Mouse (Mus musculus) hindbrain, postnatal 0 days (tissue): Measurements from ENCODE around the gene Irf7. TPM values are rescaled to one million over a fixed set of nuclear protein-coding genes. Genes with fewer than 3 reads are reported as not detected.
A peak's percentile ranks its signal among the peaks of the same experiment; 100 is the strongest.

ENCODE experiments used
- ATAC-seq: fragments of 200-750 bp; cut with Nextera tagmentation; 2 replicates; pipeline ENCODE4 v1.8.0; 2017; ENCODE audit warnings: mild to moderate bottlenecking, moderate TSS enrichment, moderate library complexity
- DNase-seq: peaks from one replicate; pipeline ENCODE4 v3.0.0-alpha.2; 2015; ENCODE audit warnings: low spot score
- H3K27ac ChIP-seq: fragments of 300-500 bp; sonication (generic); 2 replicates; pipeline ENCODE4 v1.5.1; 2014; ENCODE audit warnings: mild to moderate bottlenecking
- H3K27me3 ChIP-seq: fragments of 300-500 bp; sonication (generic); 2 replicates; pipeline ENCODE4 v1.6.1; 2014; ENCODE audit warnings: low read length, mixed read lengths; ENCODE audit not compliant: insufficient read depth
- H3K36me3 ChIP-seq: fragments of 300-500 bp; sonication (generic); 2 replicates; pipeline ENCODE4 v1.6.1; 2014; ENCODE audit warnings: low read length, mixed read lengths; ENCODE audit not compliant: insufficient read depth
- H3K4me1 ChIP-seq: fragments of 300-500 bp; sonication (generic); 2 replicates; pipeline ENCODE4 v1.6.1; 2014; ENCODE audit warnings: antibody characterized with exemption, low read length, mixed read lengths; ENCODE audit not compliant: insufficient read depth
- H3K4me2 ChIP-seq: fragments of 300-500 bp; sonication (generic); 2 replicates; pipeline ENCODE4 v1.6.1; 2014; ENCODE audit warnings: low read depth, mild to moderate bottlenecking, low read length, moderate library complexity, mixed read lengths
- H3K4me3 ChIP-seq: fragments of 300-500 bp; sonication (generic); 2 replicates; pipeline ENCODE4 v1.5.1; 2014; ENCODE audit warnings: low read length
- H3K9ac ChIP-seq: fragments of 300-500 bp; sonication (generic); replicated peaks from 2 replicates; pipeline ENCODE4 v1.6.1; 2014; ENCODE audit warnings: mild to moderate bottlenecking, low read length, moderate library complexity, mixed read lengths
- H3K9me3 ChIP-seq: fragments of 300-500 bp; sonication (generic); 2 replicates; pipeline ENCODE4 v1.6.1; 2016; ENCODE audit warnings: low read length, mixed read lengths
- CTCF ChIP-seq: IDR thresholded peaks from 2 replicates; pipeline ENCODE4 v1.5.1; 2016; ENCODE audit warnings: antibody characterized with exemption, control low read depth, low read depth
- WGBS: fragments of 180-500 bp; shearing (Covaris S2); extraction: QIAGEN DNeasy Blood & Tissue Kit; methylation state at CpG from one replicate; pipeline ENCODE4 v1.1.7; 2014; 5-methylcytosine and 5-hydroxymethylcytosine counted together
- polyA plus RNA-seq: library from polyadenylated mRNA; unstranded; fragments of >200 nt; fragmentation: Nextera tagmentation; extraction: Ambion mirVana; gene quantifications from 2 replicates; pipeline ENCODE4 v1.2.1, GENCODE M21; 2015
- total RNA-seq: library from RNA; depleted of rRNA; stranded (reverse); fragments of >200 nt; gene quantifications from 2 replicates; pipeline ENCODE4 v1.2.3, GENCODE M21; 2014

Gene Irf7
- total and polyA plus RNA-seq, 2 experiments from 2014 or later, result 3.3 to 3.9 TPM

- H3K36me3 ChIP-seq, result peaks cover 42% of the 10 kb centered on the region
Observed at GRCm38 (mm10) chr7:141299175-141299574, 32.9 kb upstream of the Irf7 start.

GRCm38 (mm10) chr7:141297926-141298650 lies 31.8 kb upstream of the Irf7 start:
- H3K4me1 ChIP-seq, result peaks cover 7% of the 10 kb centered on the region
- peaks cover 23% of the 10 kb centered on the region for H3K27me3 ChIP-seq
- no peak overlapping the region for H3K9ac ChIP-seq
- H3K4me2 ChIP-seq, result no peak overlapping the region
- ATAC-seq, result no peak
- H3K27ac ChIP-seq, result no peak overlapping the region
- DNase-seq, result no peak
- no peak for TF ChIP-seq CTCF
- peaks cover 32% of the 10 kb centered on the region for H3K36me3 ChIP-seq
- no peaks in the 10 kb centered on the region for H3K9me3 ChIP-seq
- WGBS, result 65% methylated on average over 3 of the region's 3 CpGs
- no peak overlapping the region for H3K4me3 ChIP-seq

More at GRCm38 (mm10) chr7:141299175-141299574, 32.9 kb upstream of the Irf7 start:
- no peak for TF ChIP-seq CTCF
- ATAC-seq (no peak), DNase-seq (no peak)
- Histone ChIP-seq H3K4me1 (no peaks in the 10 kb centered on the region), H3K9me3 (no peaks in the 10 kb centered on the region), H3K4me3 (no peak overlapping the region), H3K27me3 (peaks cover 16% of the 10 kb centered on the region), H3K4me2 (no peak overlapping the region), H3K9ac (no peak overlapping the region), H3K27ac (no peak overlapping the region)
- WGBS, result 94% methylated on average over 8 of the region's 8 CpGs

- Histone ChIP-seq H3K27me3 (peaks cover 31% of the 10 kb centered on the region), H3K9me3 (no peaks in the 10 kb centered on the region), H3K4me1 (peaks cover 7% of the 10 kb centered on the region), H3K27ac (no peak overlapping the region), H3K9ac (no peak overlapping the region), H3K4me3 (peak overlapping the region; percentile 35), H3K36me3 (no peaks in the 10 kb centered on the region), H3K4me2 (peak overlapping the region; percentile 65)
- DNase-seq (no peak), ATAC-seq (no peak)
- WGBS, result 7% methylated on average over 22 of the region's 22 CpGs
- TF ChIP-seq CTCF, result no peak
Observed at GRCm38 (mm10) chr7:141294479-141294878, 28.2 kb upstream of the Irf7 start.

DNA sequence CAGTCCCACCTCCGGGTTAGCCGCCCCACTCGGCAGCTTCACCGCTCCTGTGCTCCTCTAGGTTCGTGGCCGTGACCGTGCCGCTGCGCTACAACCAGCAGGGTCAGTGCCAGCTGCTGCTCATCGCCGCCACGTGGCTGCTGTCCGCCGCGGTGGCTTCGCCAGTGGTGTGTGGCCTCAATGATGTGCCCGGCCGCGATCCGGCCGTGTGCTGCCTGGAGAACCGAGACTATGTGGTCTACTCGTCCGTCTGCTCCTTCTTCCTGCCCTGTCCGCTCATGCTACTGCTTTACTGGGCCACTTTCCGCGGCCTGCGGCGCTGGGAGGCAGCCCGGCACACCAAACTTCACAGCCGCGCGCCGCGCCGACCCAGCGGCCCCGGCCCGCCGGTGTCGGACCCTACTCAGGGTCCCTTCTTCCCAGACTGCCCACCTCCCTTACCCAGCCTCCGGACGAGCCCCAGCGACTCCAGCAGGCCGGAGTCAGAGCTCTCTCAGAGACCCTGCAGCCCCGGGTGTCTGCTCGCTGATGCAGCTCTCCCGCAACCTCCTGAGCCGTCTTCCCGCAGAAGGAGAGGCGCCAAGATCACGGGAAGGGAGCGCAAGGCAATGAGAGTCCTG lies 27.7 kb upstream of the Irf7 start:
- H3K4me1 ChIP-seq, result peaks cover 7% of the 10 kb centered on the region
- peak overlapping the region; percentile 35 for H3K4me3 ChIP-seq
- ATAC-seq, result peak; percentile 33; the same call in 1 of the 2 replicates
- peak overlapping the region; percentile 65 for H3K4me2 ChIP-seq
- peak; percentile 57 for DNase-seq
- peak overlapping the region; percentile 21; the same call in 1 of the 2 replicates for H3K9ac ChIP-seq
- peak; percentile 38 for TF ChIP-seq CTCF
- under 1% methylated on average over 53 of the region's 53 CpGs for WGBS
- no peaks in the 10 kb centered on the region for H3K9me3 ChIP-seq
- H3K36me3 ChIP-seq, result no peaks in the 10 kb centered on the region
- H3K27me3 ChIP-seq, result peaks cover 31% of the 10 kb centered on the region
- H3K27ac ChIP-seq, result no peak overlapping the region

DNA sequence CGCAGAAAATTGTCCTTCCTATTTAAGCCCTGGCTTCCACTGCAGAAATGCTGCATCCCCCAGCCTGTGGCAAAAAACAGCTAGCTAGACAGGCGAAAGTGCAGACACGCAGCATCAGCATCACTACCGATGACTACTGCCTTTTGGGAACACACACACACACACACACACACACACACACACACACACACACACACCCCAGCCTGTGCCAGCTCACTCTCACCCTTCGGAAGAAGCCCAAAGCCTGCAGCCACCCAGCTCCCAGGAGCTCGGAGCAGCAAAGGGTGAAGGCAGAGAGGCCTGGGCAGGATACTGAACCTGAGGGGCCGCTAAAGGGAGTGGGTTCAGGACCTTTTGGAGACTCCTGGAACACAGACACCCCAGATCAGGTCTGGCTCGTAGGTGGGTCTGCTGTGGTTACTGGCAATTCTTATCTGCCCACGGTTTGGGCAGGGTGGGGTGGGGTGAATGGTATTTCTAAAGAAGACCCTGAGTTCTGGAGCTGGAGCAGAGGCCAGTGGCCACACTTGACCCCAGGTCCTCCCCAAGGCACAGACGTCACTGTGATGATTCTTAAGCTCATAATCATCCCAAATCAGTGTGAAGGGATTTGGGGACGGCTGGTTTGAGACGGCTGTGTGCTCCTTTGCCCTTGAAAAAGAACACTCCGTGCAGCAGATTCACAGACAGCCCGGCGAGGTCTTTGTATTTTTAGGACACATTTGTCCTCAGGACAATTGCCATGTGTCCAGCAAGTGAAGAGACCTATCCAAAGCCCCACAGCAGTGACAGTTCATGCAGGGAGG lies 26.5 kb upstream of the Irf7 start:
- Histone ChIP-seq H3K9me3 (no peaks in the 10 kb centered on the region), H3K27me3 (peaks cover 31% of the 10 kb centered on the region), H3K27ac (no peak overlapping the region), H3K4me1 (peaks cover 7% of the 10 kb centered on the region), H3K9ac (0 out of 2 replicates have a peak overlapping the region, but pooled peaks have one; percentile 57), H3K4me3 (peak overlapping the region; percentile 51), H3K4me2 (peak overlapping the region; percentile 92), H3K36me3 (no peaks in the 10 kb centered on the region)
- 37% methylated on average over 15 of the region's 15 CpGs for WGBS
- TF ChIP-seq CTCF, result no peak
- DNase-seq (peak; percentile 15), ATAC-seq (no peak)

DNA sequence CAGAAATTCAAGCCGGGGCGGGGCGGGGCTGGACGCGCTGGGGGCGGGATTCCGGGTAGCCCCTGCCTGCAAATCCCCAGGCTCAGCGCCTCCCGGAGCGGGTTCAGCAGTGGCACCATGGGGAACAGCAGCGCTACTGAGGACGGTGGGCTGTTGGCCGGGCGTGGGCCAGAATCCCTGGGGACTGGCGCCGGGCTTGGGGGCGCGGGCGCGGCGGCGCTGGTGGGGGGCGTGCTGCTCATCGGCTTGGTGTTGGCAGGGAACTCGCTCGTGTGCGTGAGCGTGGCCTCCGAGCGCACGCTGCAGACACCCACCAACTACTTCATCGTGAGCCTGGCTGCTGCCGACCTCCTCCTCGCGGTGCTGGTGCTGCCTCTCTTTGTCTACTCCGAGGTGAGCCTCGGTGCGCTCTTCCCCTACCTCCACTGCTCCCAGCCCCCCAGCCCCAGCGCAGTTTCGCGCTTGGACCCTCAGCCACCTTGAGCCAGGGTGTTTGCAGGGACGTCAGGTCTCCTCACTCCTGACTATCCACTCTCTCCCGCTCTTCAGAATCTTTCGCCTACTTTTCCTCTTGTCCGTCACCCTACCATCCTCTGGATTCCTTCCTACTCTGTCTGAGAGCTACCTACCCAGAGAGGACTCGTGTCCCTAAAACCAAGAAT lies 25.8 kb upstream of the Irf7 start, which contains the start of gene Drd4:
Gene Drd4, plus strand, starts transcription at position 86 of the 662 bp plus-strand sequence.
- Histone ChIP-seq H3K36me3 (no peaks in the 10 kb centered on the region), H3K4me1 (peaks cover 7% of the 10 kb centered on the region), H3K9me3 (no peaks in the 10 kb centered on the region), H3K9ac (peak within 1 kb of the TSS; percentile 57), H3K27me3 (peaks cover 31% of the 10 kb centered on the region), H3K4me3 (peak within 1 kb of the TSS; percentile 51), H3K4me2 (peak within 1 kb of the TSS; percentile 92), H3K27ac (no peak within 1 kb of the TSS)
- WGBS, result 3% methylated on average over 46 of the region's 46 CpGs
- DNase-seq, result peak; percentile 36
- ATAC-seq, result peak; percentile 59; the same call in 1 of the 2 replicates
- TF ChIP-seq CTCF, result no peak
